Mouse (Mus musculus) heart, adult 9 months (tissue): Measurements from ENCODE around the gene B630019K06Rik.
"Not testable (repeated sequence)": the region's sequence is repeated elsewhere in the genome, so short reads cannot be mapped to it uniquely, and the experiment has no call there.

ENCODE experiments used
- DNase-seq, 2 experiments: peaks; one replicate each; pipeline ENCODE4 v3.0.0; 2022; ENCODE audit warnings: low spot score in 2 of 2

The B630019K06Rik gene

DNA sequence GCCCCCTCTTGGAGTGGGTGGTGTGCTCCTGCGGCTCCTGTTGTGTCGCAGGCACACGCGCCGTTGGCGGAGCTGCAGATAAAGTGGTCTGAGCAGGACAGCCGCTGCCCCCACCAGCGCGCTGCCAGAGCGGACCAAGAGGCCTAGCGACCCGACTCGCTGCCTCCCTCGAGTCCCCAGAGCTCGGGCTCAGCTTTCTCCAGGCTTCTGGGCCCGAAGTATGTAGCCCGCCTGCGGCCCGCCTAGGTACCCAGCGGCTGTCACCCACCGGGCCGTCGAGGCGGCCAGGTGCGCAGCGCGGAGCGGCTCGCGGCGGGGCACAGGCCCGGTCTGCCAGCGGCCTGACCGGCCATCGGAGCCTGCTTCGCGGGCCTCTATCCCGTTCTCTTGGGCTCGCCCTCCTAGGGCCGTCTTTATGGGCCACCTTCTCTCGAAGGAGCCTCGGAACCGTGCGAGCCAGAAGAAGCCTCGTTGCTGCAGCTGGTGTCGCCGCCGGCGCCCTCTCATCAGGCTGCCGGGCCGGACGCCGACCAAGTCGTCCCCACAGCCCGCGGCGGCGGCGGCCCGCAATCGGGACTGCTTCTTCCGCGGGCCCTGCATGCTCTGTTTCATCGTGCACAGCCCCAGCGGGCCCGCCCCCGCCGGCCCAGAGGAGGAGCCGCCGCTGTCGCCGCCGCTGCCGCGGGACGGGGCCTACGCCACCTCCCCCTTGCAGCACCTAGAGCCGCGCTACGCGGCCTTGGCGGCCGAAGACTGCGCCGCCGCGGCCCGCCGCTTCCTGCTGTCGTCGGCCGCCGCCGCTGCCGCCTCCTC is at the start of gene B630019K06Rik:
B630019K06Rik (plus strand) TSS at position 40 of the 813 bp plus-strand sequence.
- DNase-seq = peak; percentile 48 to 52

DNA sequence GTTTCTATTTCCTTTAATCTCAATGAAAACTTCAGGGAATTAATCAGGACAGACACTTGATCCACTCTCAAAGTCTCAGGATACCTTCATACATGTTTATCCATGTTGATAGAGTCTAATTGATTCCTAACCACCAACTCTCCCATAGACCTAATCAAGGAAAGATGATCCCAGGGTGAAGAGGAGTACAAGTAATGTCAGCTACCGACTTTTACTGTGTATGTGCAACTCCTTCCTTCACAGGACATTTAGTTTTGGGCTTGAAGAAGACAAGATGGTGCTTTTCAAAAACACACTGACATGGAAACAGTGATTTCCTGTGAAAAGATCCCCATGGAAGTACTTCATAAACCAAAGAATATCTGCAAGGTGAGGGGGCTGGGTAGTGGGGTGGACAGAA is 48.5 kb upstream of the B630019K06Rik start, which contains the start of gene Gm6592:
Gm6592 (plus strand) TSS at position 301 of the 400 bp plus-strand sequence.
- no peak for DNase-seq

DNA sequence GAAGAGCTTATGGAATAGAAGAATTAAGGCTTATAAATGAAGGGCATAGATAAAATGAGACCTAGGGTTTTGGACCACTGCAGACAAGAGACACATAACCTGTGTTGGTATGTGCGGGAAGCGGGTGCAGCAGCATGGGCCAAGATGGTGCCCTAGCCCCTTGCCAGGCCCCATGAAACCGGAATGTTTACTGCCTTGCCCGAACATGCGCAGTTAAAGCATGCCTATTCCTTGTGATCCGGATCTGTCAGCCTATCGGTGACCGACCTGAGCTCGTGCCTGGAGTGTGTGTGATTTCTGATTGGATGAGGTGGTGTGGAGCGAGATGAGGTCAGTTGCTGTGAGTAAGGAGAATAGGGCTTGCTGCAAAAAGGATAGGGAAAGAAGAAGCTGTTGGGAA is 39.7 kb upstream of the B630019K06Rik start:
- DNase-seq = no peak

DNA sequence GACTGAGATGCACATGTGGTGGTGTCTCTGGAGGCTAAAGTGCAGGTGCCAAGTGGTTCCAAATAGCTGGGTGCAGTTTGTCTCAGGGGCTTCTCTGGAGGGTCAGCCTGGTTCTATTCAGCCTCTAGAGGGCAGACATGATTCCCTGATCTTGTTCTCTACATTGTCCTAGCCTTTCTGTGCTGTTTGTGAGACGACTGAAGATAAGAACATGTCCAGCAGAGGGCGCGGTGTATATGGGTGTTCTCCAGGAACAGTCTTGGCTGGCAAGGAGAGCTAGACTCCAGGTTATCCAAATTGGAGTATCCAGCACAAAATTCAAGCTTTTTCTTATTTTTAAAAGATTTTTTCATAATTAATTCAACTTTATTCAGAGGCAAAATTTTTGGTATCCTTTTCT is 27.9 kb upstream of the B630019K06Rik start:
- peak; percentile 9 to 26 for DNase-seq

DNA sequence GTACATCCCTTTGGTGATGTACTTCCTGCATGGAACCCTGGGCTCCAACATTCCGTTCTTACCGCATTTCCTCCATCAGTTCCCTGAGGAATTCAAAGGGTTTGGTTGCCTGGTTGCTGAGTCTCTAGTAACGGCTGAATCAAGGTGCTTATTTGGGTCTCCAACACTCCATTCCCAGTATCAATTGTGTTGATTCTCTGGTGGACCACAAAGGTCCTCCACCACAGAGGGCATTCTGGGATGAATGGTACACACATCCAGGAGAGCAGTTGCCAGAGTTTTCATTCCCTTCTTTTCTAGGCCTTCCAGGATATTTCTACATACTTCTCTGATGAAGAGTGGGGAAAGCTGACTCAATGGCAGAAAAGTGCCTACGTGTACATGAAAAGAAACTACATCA is 18.2 kb upstream of the B630019K06Rik start, which contains the start of gene Gm5751:
Gm5751 (plus strand) TSS at position 301 of the 400 bp plus-strand sequence.
- not testable (repeated sequence) for DNase-seq

DNA sequence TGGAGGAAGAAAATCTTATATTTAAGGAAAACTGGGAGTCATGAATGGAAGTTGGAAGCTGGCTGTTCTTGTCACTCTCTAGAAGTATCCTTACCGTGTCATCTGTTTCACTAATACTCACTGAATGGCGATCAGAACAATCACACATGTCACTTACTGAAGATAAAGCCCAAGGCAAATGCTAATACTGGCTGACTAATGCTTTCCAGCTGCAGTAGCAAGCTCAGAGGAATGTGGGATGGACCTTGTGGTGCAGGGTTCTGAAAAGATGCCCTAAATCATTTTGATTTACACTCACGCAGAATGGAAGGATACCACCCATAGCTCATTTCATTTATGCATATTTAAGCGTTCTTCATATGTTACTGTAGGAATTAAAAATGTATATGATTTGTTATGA is 7.8 kb upstream of the B630019K06Rik start:
- DNase-seq = no peak

DNA sequence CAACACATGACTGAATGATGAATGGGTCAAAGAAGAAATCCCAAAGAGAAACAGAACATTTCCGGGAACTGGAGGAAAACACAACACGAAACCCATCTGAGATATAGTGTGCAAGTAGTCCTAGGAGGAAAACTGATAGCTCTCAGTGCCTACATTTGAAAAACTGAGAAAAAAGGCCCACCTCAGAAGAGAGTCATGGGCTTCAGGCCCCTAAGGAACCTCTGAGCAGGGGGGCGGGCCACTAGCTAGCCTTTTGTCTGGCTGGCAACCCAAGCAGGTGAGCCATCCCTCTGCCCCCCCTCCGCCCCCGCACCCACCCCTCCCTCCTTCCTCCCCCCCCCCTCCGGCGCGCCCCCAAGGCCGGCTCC is 223 bp upstream of the B630019K06Rik start:
- DNase-seq = no peak

DNA sequence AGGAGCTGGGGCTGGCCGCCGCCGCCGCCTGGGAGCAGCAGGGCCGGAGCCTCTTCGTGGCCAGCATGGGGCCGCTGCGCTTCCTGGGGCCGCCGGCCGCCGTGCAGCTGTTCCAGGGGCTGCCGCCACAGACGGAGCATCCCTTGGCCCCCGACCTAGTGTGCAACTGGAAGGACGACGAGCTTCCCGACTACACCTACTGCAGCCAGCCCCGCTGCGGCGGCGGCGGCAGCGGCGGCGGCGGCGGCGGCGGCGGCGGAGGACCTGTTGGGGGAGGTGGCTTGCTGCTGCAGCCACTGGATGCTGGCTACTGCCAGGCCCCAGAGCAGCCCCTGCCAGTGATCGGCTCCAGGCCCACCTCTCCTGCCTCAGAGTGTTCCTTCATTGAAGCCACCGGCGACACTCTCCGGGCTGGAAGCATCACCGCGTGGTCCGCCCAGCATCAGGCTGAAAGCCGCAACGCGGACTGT is 1.0 kb downstream of the B630019K06Rik start:
- DNase-seq = peak in 1 of 2 experiments; percentile 1

DNA sequence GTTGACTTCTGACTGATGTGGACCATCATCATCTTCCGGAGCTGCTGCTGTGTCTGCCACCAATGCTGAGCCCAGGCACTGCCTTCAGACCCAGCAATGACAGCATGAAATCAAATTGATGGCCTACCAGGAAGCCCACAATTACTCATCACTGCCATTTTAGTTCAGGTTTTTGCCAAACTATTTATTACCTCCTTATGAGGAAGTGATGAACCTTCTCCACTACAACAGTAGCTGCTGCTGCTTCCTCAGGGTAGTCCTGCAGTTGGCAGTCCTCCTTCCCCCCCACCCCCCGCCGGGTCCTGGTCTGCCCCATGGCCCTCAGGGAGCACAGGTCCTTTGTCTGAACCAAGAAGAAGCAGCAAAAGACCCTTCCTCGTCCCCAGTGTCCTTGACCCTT is 8.6 kb downstream of the B630019K06Rik start:
- no peak for DNase-seq

DNA sequence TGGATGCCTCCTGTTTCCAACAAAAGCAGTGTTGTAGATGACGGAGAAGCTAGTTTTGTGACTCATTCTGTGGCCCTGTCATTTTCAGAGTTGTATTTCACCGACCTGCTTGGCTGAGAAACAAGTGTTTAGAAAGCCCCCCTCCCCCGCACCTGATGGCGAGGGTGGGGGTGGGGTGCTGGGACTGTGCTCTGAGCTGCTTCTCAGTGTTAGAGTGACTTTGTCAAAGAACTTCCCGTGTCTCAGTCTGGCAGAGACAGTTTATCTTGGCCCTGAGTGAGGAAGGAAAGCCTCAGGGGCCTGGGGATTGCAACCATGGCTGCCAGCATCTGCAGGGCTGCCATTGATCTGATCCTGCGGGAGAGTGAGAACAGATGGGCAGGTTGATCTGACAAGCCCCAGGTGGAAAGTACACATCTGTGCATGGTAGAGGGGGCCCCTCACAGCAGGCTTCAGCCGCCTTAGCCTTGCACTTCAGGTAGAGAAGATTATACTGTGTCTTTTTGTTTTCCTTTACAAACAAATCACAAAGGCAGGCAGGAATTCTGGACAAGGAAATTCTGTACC is 9.8 kb downstream of the B630019K06Rik start:
- no peak for DNase-seq

DNA sequence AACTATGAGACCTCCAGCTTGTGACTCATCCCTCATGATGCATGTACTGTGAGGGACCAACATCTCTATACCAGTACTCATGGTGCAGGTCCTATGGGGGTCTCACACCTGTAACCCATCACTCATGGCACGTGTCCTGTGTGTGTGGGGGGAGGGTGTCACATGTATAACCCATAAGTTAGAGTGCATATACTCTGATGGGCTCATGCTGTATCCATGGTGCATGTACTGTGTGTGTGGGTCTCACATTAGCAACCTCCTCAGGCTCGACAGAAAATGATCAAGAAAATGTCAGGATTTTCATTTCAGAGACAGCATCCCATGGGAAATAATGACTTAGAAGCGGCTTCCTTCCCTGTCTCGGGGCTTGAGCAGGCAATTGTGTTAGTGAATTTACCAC is 28.9 kb downstream of the B630019K06Rik start:
- no peak for DNase-seq

DNA sequence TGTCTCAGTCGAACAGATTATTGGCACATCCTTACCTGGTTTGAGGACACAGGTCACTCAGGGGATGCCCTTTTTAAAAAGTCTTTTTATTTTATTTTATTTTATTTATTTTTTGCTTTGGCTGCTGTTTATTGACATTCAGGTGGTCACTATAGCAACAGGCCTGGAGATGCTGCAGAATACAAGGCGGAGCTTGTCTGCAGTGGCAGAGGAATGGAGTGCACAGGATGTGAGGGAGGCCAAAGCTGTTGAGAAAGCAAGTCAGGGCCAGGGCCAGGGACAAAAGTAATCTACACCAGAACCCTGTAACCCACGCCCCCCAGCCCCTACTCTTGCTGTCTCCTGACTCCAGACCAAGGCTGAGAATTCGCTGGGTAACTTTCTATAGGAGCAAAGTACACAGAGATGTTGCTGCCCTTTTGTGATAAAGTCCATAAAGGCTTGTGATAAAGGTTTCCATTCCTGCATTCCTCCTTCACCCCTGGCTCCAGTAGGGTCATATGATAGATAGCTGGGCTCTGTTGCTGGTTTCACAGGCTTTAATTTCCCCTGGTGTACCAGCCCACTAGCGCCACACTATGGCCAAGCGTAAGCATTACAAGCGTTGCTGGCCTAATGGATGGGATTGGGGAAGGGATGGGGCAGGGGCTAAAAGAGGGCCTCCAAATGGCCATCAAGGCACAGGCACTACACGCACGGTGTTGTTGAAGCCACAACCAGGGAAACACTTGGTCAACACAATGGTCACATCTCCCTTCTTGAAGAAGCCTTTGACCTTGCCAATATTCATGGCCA is 29.8 kb downstream of the B630019K06Rik start:
- DNase-seq = no peak

DNA sequence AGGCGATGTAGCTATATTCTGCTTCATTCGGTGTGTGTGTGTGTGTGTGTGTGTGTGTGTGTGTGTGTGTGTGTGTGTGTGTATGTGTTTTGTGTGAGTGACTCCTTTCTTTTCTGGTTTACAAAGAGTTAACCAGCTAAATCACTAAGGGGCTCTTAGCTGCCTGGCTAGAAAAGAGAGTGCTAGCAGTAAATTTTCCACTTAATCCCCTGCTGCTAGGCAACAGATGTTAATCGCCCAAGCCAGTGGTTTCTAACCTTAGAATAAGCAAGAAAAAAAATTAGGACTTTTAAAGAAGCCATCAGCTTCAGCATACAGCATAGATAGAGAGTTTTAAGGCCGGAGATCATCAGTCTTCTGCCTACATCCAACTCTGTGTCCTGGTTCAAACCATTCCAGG is 35.1 kb downstream of the B630019K06Rik start:
- DNase-seq = no peak

DNA sequence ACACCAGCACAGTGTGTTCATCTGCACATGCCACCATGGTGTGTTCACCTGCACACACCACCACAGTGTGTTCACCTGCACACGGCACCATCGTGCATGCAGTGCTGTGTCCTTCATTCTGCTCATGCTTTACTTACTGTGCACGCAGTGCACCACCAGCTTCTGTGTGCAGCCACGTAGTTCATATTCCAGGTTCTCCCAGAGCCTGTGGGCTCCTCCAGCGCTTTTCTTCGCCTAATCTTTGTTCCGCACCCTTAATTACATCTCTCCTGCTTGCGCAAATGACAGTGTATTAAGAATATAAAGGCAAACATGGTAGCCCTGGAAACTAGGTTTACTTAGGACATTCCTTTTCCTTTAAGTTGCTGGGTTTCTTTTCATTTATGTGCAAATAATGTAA is 51.9 kb downstream of the B630019K06Rik start:
- no peak for DNase-seq
